Comparison of ENCODE assay signal across 17 mouse cellular contexts in the genomic region with DNA sequence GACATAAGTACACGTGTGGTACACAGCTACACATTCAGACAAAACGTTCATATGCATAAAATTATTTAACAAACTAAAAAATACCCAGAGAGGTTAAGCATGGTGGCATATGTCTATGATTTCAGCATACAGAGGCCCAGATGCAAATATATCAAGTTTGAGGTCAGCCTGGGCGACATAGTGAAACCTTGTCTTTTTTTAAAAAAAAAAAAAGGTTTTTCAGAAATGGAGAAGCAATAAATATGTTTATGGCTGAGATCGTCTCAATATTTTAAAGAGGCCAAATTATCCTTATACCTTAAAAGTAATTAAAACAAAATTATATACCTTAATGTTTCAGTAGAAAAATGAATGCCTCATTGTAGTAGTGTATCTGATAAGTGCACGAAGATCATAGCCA. TPM values are rescaled to one million over a fixed set of nuclear protein-coding genes. Genes with fewer than 3 reads are reported as not detected.
DNase-seq lines count a peak whose midpoint lies in the region; TF ChIP-seq lines count a peak whose summit lies in the region.
"Had no signal": no experiment of that assay in that cellular context is flagged by ENCODE, and none has a peak within 500 bp of the region (broad histone marks: within the 10 kb centered on the region; RNA-seq: fewer than 3 reads in every experiment).

No protein-coding gene starts in this region.

- dilution Hi-C loops in CH12.LX (cut with MboI; ENCODE audit: extremely low pct_ligation_motif_present, extremely low pct_unique_long_range_greater_than_20kb, low sequenced_read_pairs) = no loop called here

- TF ChIP-seq RAD21 in CH12.LX (IDR thresholded peaks at IDR 0.05; ENCODE audit: low read depth, low read length) = no peak

- no peak overlapping the region for H3K4me3 ChIP-seq in CH12.LX (replicated peaks in 1 of 3; ENCODE audit: low read depth in 2 of 3, low read length in 2 of 3, poor library complexity in 1 of 3)

- DNase-seq in CH12.LX (ENCODE audit: extremely low read depth) = no peak
- no peak for DNase-seq in right cerebral cortex, postnatal 36 days (ENCODE audit: low spot score in 2 of 2)
- DNase-seq: adrenal gland, adult 2 months; adrenal gland, adult 8-10 months; adrenal gland, postnatal 10 days; adrenal gland, postnatal 14 days; adrenal gland, postnatal 25 days; adrenal gland, postnatal 36 days; B cell, adult 2 months; cerebellum, adult 11 months; cerebellum, adult 11-12 months; cerebellum, adult 18-20 months; cerebellum, adult 2 months; cerebellum, adult 8-10 months had no signal

- 0 out of 2 replicates have a peak overlapping the region, but pooled peaks have one; percentile 19 for H3K9ac ChIP-seq in CH12.LX (ENCODE audit: insufficient read depth, low read depth)

- H3K4me1 ChIP-seq in CH12.LX (ENCODE audit: control insufficient read depth in 1 of 2, insufficient read depth in 2 of 2) = peaks cover 9 to 57% of the 10 kb centered on the region in 2 experiments

- H3K27me3 ChIP-seq in CH12.LX (replicated peaks) = no peaks in the 10 kb centered on the region
- H3K27me3 ChIP-seq: Patski had no signal

- no peak for TF ChIP-seq EP300 in CH12.LX (IDR thresholded peaks at IDR 0.05; ENCODE audit: low read length)

- H3K9me3 ChIP-seq in CH12.LX (replicated peaks; ENCODE audit: low read length) = no peaks in the 10 kb centered on the region
- H3K9me3 ChIP-seq: G1E had no signal

- TF ChIP-seq POLR2A in CH12.LX (IDR thresholded peaks at IDR 0.05; ENCODE audit: low read depth, low read length) = no peak

- H3K27ac ChIP-seq in CH12.LX (ENCODE audit: insufficient read depth, low read depth) = no peak overlapping the region

- no peaks in the 10 kb centered on the region for H3K36me3 ChIP-seq in CH12.LX (replicated peaks in 1 of 2; ENCODE audit: control insufficient read depth in 1 of 2, insufficient read depth in 1 of 2, low read length in 1 of 2)
- H3K36me3 ChIP-seq: G1E had no signal

- no peaks in the 10 kb centered on the region for H3K79me2 ChIP-seq in CH12.LX (replicated peaks; ENCODE audit: control insufficient read depth, extremely low read depth, insufficient read depth, poor library complexity, severe bottlenecking)

- in situ Hi-C loops in CH12.LX (cut with MboI; ENCODE audit: low pct_ligation_motif_present, low pct_unique_long_range_greater_than_20kb, low sequenced_read_pairs) = no loop called here

- no peak for TF ChIP-seq CTCF in CH12.LX (conservative IDR thresholded peaks at IDR 0.05 in 1 of 2, IDR thresholded peaks at IDR 0.05 in 1 of 2; ENCODE audit: low read depth in 2 of 2, low read length in 2 of 2)

- H3K4me2 ChIP-seq in CH12.LX (ENCODE audit: insufficient read depth, low read depth, poor library complexity, severe bottlenecking) = no peak overlapping the region

TF ChIP-seq in CH12.LX, 34 proteins besides CTCF, POLR2A, EP300 and RAD21:
- no peak for TF ChIP-seq MAX (IDR thresholded peaks at IDR 0.05; ENCODE audit: low read length)
- TF ChIP-seq NRF1 (IDR thresholded peaks at IDR 0.05; ENCODE audit: low read depth, low read length) = no peak
- peak; percentile 92 for TF ChIP-seq ZNF384 (IDR thresholded peaks at IDR 0.05; ENCODE audit: low read depth, low read length)
- TF ChIP-seq PAX5 (IDR thresholded peaks at IDR 0.05; ENCODE audit: low read length) = no peak

RNA-seq across cellular contexts. Expression of a gene that starts 6.1 kb away (rescaled TPM):
- total RNA-seq in CH12.LX (2012; rRNA removed) = 4.4 and 5.3 TPM in 2 replicates
- total RNA-seq in CH12.LX (2014; rRNA removed) = 8.3 and 8.6 TPM in 2 replicates
- 11.6 and 11.9 TPM in 2 replicates for polyA plus RNA-seq in CH12.LX (2012; ENCODE audit: insufficient read length, low read depth)
- total RNA-seq: MEL had no signal
- polyA plus RNA-seq: G1E had no signal

RNA-seq across cellular contexts. Expression of a gene that starts 49.6 kb away (rescaled TPM):
- total RNA-seq in CH12.LX (2012; rRNA removed) = 20.0 and 27.1 TPM in 2 replicates
- 29.4 and 32.2 TPM in 2 replicates for total RNA-seq in CH12.LX (2014; rRNA removed)
- polyA plus RNA-seq in CH12.LX (2012; ENCODE audit: insufficient read length, low read depth) = 20.7 and 23.0 TPM in 2 replicates

RNA-seq across cellular contexts. Expression of a gene that starts 49.7 kb away (rescaled TPM):
- 51.2 and 65.9 TPM in 2 replicates for total RNA-seq in CH12.LX (2012; rRNA removed)
- total RNA-seq in CH12.LX (2014; rRNA removed) = 37.1 and 55.3 TPM in 2 replicates
- polyA plus RNA-seq in CH12.LX (2012; ENCODE audit: insufficient read length, low read depth) = 117 and 161 TPM in 2 replicates
